Mouse (Mus musculus): ENCODE data around the gene Rfng.

GRCm38 (mm10) chr11:120824787-120825288 is 40.8 kb upstream of the Rfng start:
- TF ChIP-seq PAX5 (IDR thresholded peaks at IDR 0.05; ENCODE audit: low read length): no peak
- no peak for TF ChIP-seq MYC (IDR thresholded peaks at IDR 0.05; ENCODE audit: low read depth, low read length)
- TF ChIP-seq CTCF (conservative IDR thresholded peaks at IDR 0.05 in 1 of 2, IDR thresholded peaks at IDR 0.05 in 1 of 2; ENCODE audit: low read depth in 2 of 2, low read length in 2 of 2): no peak
- TF ChIP-seq POLR2A (IDR thresholded peaks at IDR 0.05; ENCODE audit: low read depth, low read length): no peak

Measured in CH12.LX (cell line).